Mouse (Mus musculus): ENCODE measurements around the gene Rnf44.

Gene Rnf44

GRCm38 (mm10) chr13:54693558-54694347, at the start of gene Rnf44:
Gene Rnf44 (minus strand): TSS chr13:54693907.
- DNase-seq (ENCODE audit: low spot score in 2 of 2) = peak; percentile 98 to 99

- DNase-seq (ENCODE audit: low spot score in 2 of 2) = no peak
Measured at GRCm38 (mm10) chr13:54738213-54738601, 44.5 kb upstream of the Rnf44 start.

GRCm38 (mm10) chr13:54737488-54738212, 43.9 kb upstream of the Rnf44 start:
- DNase-seq (ENCODE audit: low spot score in 2 of 2) = peak in 1 of 2 experiments; percentile 1

- DNase-seq (ENCODE audit: low spot score in 2 of 2) = no peak
Measured at GRCm38 (mm10) chr13:54736931-54737330, 43.2 kb upstream of the Rnf44 start.

- no peak for DNase-seq (ENCODE audit: low spot score in 2 of 2)
Measured at GRCm38 (mm10) chr13:54726131-54726530, 32.4 kb upstream of the Rnf44 start.

GRCm38 (mm10) chr13:54723143-54723542, 29.4 kb upstream of the Rnf44 start:
- no peak for DNase-seq (ENCODE audit: low spot score in 2 of 2)

- DNase-seq (ENCODE audit: low spot score in 2 of 2) = no peak
Measured at GRCm38 (mm10) chr13:54716916-54717315, 23.2 kb upstream of the Rnf44 start.

- DNase-seq (ENCODE audit: low spot score in 2 of 2) = no peak
Measured at GRCm38 (mm10) chr13:54714996-54715395, 21.3 kb upstream of the Rnf44 start.

- DNase-seq (ENCODE audit: low spot score in 2 of 2) = no peak
Measured at GRCm38 (mm10) chr13:54714393-54714792, 20.7 kb upstream of the Rnf44 start.

- no peak for DNase-seq (ENCODE audit: low spot score in 2 of 2)
Measured at GRCm38 (mm10) chr13:54710866-54711265, 17.2 kb upstream of the Rnf44 start.

- no peak for DNase-seq (ENCODE audit: low spot score in 2 of 2)
Measured at GRCm38 (mm10) chr13:54704890-54705289, 11.2 kb upstream of the Rnf44 start.

- DNase-seq (ENCODE audit: low spot score in 2 of 2) = no peak
Measured at GRCm38 (mm10) chr13:54702507-54702906, 8.8 kb upstream of the Rnf44 start.

GRCm38 (mm10) chr13:54701243-54701642, 7.5 kb upstream of the Rnf44 start, which contains the start of gene Cdhr2:
Gene Cdhr2 (plus strand): TSS chr13:54701461.
- DNase-seq (ENCODE audit: low spot score in 2 of 2) = no peak

GRCm38 (mm10) chr13:54695479-54696230, 1.9 kb upstream of the Rnf44 start:
- no peak for DNase-seq (ENCODE audit: low spot score in 2 of 2)

- peak; percentile 87 to 95 for DNase-seq (ENCODE audit: low spot score in 2 of 2)
Measured at GRCm38 (mm10) chr13:54694348-54695060, 797 bp upstream of the Rnf44 start.

- no peak for DNase-seq (ENCODE audit: low spot score in 2 of 2)
Measured at GRCm38 (mm10) chr13:54692711-54693557, 773 bp downstream of the Rnf44 start.

GRCm38 (mm10) chr13:54691737-54692136, 2.0 kb downstream of the Rnf44 start:
- DNase-seq (ENCODE audit: low spot score in 2 of 2) = no peak

GRCm38 (mm10) chr13:54690151-54690740, 3.5 kb downstream of the Rnf44 start:
- no peak for DNase-seq (ENCODE audit: low spot score in 2 of 2)

- peak; percentile 96 to 97 for DNase-seq (ENCODE audit: low spot score in 2 of 2)
Measured at GRCm38 (mm10) chr13:54687575-54688424, 5.9 kb downstream of the Rnf44 start.
